Mouse (Mus musculus) liver, adult 2 months (tissue): ENCODE results near the gene Zfp935. TPM values are rescaled to one million over a fixed set of nuclear protein-coding genes. Genes with fewer than 3 reads are reported as not detected.
"Not testable (repeated sequence)": the region's sequence is repeated elsewhere in the genome, so short reads cannot be mapped to it uniquely, and the experiment has no call there.

ENCODE experiments used
- DNase-seq: peaks from one replicate; pipeline ENCODE4 v3.0.0-alpha.2; 2011; ENCODE audit warnings: low read depth, low spot score; ENCODE audit errors: extremely low read depth
- H3K27ac ChIP-seq: fragments of 200-500 bp; replicated peaks from 2 replicates; pipeline ENCODE4 v1.5.1; 2012; ENCODE audit warnings: low read depth, mild to moderate bottlenecking, control low read depth, inconsistent platforms, low read length; ENCODE audit not compliant: insufficient read depth
- H3K27me3 ChIP-seq: fragments of 200-500 bp; 2 replicates; pipeline ENCODE4 v1.6.1; 2012; ENCODE audit warnings: mild to moderate bottlenecking, moderate library complexity, low read length, inconsistent platforms; ENCODE audit not compliant: control insufficient read depth, insufficient read depth
- H3K36me3 ChIP-seq: fragments of 200-500 bp; 2 replicates; pipeline ENCODE4 v1.6.1; 2012; ENCODE audit warnings: low read length, inconsistent platforms; ENCODE audit not compliant: control insufficient read depth, insufficient read depth
- H3K4me1 ChIP-seq: fragments of 200-500 bp; 2 replicates; pipeline ENCODE4 v1.6.1; 2011; ENCODE audit warnings: low read length; ENCODE audit not compliant: control insufficient read depth, insufficient read depth
- H3K4me3 ChIP-seq: fragments of 200-500 bp; 2 replicates; pipeline ENCODE4 v1.5.1; 2011; ENCODE audit warnings: low read depth, mild to moderate bottlenecking, control low read depth, low read length, moderate library complexity; ENCODE audit not compliant: insufficient read depth
- H3K79me2 ChIP-seq: fragments of 200-500 bp; 2 replicates; pipeline ENCODE4 v1.6.1; 2012; ENCODE audit warnings: inconsistent platforms, mild to moderate bottlenecking, low read length, moderate library complexity; ENCODE audit not compliant: control insufficient read depth, insufficient read depth
- H3K9ac ChIP-seq: fragments of 200-500 bp; 2 replicates; pipeline ENCODE4 v1.6.1; 2012; ENCODE audit warnings: low read depth, mild to moderate bottlenecking, control low read depth, inconsistent platforms, low read length
- CTCF ChIP-seq: fragments of 200-500 bp; IDR thresholded peaks from 2 replicates; pipeline ENCODE4 v1.5.1; 2011; ENCODE audit warnings: low read depth, low read length, control low read depth
- WGBS: fragments of 180-500 bp; shearing (Covaris S2); methylation state at CpG from one replicate; pipeline ENCODE4 v1.1.7; 2018; 5-methylcytosine and 5-hydroxymethylcytosine counted together
- polyA plus RNA-seq: library from polyadenylated mRNA; depleted of rRNA; stranded (reverse); fragments of >200 nt; gene quantifications from 2 replicates; pipeline ENCODE4 v1.2.3, GENCODE M21; 2012; rRNA removed
- total RNA-seq: library from RNA; depleted of rRNA; stranded (reverse); fragments of >200 nt; gene quantifications from 2 replicates; pipeline ENCODE4 v1.2.3, GENCODE M21; 2014; rRNA removed

Gene Zfp935
- total and polyA plus RNA-seq, 2 experiments, result 2.2 TPM; not detected in 1

DNA sequence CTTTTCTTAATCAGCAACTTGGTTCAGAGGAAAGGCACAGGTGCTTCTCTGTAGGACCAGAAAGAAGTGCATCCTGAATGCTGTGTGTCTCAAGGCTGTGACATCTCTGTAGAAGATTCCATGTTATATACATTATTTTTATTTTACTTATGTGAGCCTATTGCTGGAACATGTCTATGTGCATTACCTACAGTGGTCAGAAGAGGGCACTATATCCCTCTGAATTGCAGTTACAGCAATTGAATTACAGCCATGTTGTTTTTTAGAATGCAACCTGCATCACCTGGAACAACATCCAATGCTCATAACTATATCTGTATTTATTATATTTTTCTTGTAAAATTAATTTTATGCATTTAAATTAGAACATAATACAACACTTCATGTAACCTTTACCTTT, 88.4 kb downstream of the Zfp935 start:
- H3K27ac ChIP-seq, H3K4me3 ChIP-seq, H3K4me1 ChIP-seq, H3K27me3 ChIP-seq, H3K79me2 ChIP-seq, H3K9ac ChIP-seq, H3K36me3 ChIP-seq: not testable (repeated sequence)
- peak; percentile 59 for TF ChIP-seq CTCF
- DNase-seq, result peak; percentile 26

- peak; percentile 89 for DNase-seq
- Histone ChIP-seq H3K4me3 (peak within 1 kb of the TSS; percentile 75), H3K27ac (peak within 1 kb of the TSS; percentile 26; the same call in 1 of the 2 replicates), H3K9ac (peak within 1 kb of the TSS; percentile 78)
- not testable (repeated sequence) for H3K36me3 ChIP-seq, H3K27me3 ChIP-seq, H3K4me1 ChIP-seq, H3K79me2 ChIP-seq
- WGBS, result 2% methylated on average over 28 of the region's 28 CpGs
These were observed 91.6 kb downstream of the Zfp935 start, which contains the start of gene Gm49359 for GRCm38 (mm10) chr13:62466424-62467334. TSS of gene Gm49359 (minus strand) at chr13:62466832.

Other genes with a start within 250 kb of the Zfp935 start
- gene Gm3604, start 175.3 kb downstream of the Zfp935 start, total RNA-seq, result 0.47 and 0.74 TPM in 2 replicates
- not detected in 2 replicates for gene Gm3604, start 175.3 kb downstream of the Zfp935 start, polyA plus RNA-seq
- 5.2 and 5.8 TPM in 2 replicates for gene Gm49359, start 91.7 kb downstream of the Zfp935 start, total RNA-seq
- gene Gm49359, start 91.7 kb downstream of the Zfp935 start, polyA plus RNA-seq, result 0.19 and 0.71 TPM in 2 replicates
- gene Zfp934, start 12.7 kb upstream of the Zfp935 start, total RNA-seq, result 0.67 and 1.1 TPM in 2 replicates
- gene Zfp934, start 12.7 kb upstream of the Zfp935 start, polyA plus RNA-seq, result 0.27 TPM in 1 of 2 replicates, not detected in the other
- 0.46 and 0.60 TPM in 2 replicates for gene 6720489N17Rik, start 65.7 kb upstream of the Zfp935 start, total RNA-seq
- 0.07 TPM in 1 of 2 replicates, not detected in the other for gene 6720489N17Rik, start 65.7 kb upstream of the Zfp935 start, polyA plus RNA-seq
- gene Platr25, start 202.2 kb upstream of the Zfp935 start, total RNA-seq, result 1.1 and 2.2 TPM in 2 replicates
- gene Platr25, start 202.2 kb upstream of the Zfp935 start, polyA plus RNA-seq, result 0.05 and 0.07 TPM in 2 replicates
- 0.40 and 0.46 TPM in 2 replicates for gene Gm5141, start 227.3 kb upstream of the Zfp935 start, total RNA-seq
- not detected in 2 replicates for gene Gm5141, start 227.3 kb upstream of the Zfp935 start, polyA plus RNA-seq